Mouse (Mus musculus) liver, postnatal 0 days (tissue): ENCODE measurements around the gene Mum1.

Source experiments
- CTCF ChIP-seq: sonication (generic); IDR thresholded peaks from 2 replicates; pipeline ENCODE4 v1.5.1; 2016; ENCODE audit warnings: antibody characterized with exemption, low read depth
- EP300 ChIP-seq: IDR thresholded peaks from 2 replicates; pipeline ENCODE4 v1.6.1; 2016; ENCODE audit warnings: antibody characterized with exemption, low read depth, mild to moderate bottlenecking

- TF ChIP-seq CTCF (no peak), EP300 (no peak)
These were observed 11.0 kb upstream of the Mum1 start for GRCm38 (mm10) chr10:80215048-80215772.
